Mouse (Mus musculus) liver, embryonic 15.5 days (tissue): Measurements from ENCODE around the gene Bbs7. TPM values are rescaled to one million over a fixed set of nuclear protein-coding genes. Genes with fewer than 3 reads are reported as not detected.

ENCODE experiments used
- ATAC-seq: fragments of 200-750 bp; cut with Nextera tagmentation; 2 replicates; pipeline ENCODE4 v1.8.0; 2017; ENCODE audit warnings: moderate number of reproducible peaks, mild to moderate bottlenecking, moderate library complexity; ENCODE audit not compliant: insufficient read depth
- H3K27ac ChIP-seq: fragments of 300-500 bp; sonication (generic); replicated peaks from 2 replicates; pipeline ENCODE4 v1.5.1; 2015; ENCODE audit warnings: mild to moderate bottlenecking, inconsistent platforms
- H3K27me3 ChIP-seq: fragments of 300-500 bp; sonication (generic); 2 replicates; pipeline ENCODE4 v1.6.1; 2015; ENCODE audit warnings: mild to moderate bottlenecking, inconsistent platforms
- H3K36me3 ChIP-seq: fragments of 300-500 bp; sonication (generic); replicated peaks from 2 replicates; pipeline ENCODE4 v1.6.1; 2015; ENCODE audit warnings: moderate library complexity, mild to moderate bottlenecking, inconsistent platforms
- H3K4me1 ChIP-seq: fragments of 300-500 bp; sonication (generic); replicated peaks from 2 replicates; pipeline ENCODE4 v1.6.1; 2015; ENCODE audit warnings: inconsistent platforms
- H3K4me2 ChIP-seq: fragments of 300-500 bp; sonication (generic); 2 replicates; pipeline ENCODE4 v1.6.1; 2015; ENCODE audit warnings: moderate library complexity, mild to moderate bottlenecking, inconsistent platforms
- H3K4me3 ChIP-seq: fragments of 300-500 bp; sonication (generic); replicated peaks from 2 replicates; pipeline ENCODE4 v1.5.1; 2015; ENCODE audit warnings: mild to moderate bottlenecking, inconsistent platforms
- H3K9ac ChIP-seq: fragments of 300-500 bp; sonication (generic); 2 replicates; pipeline ENCODE4 v1.6.1; 2015; ENCODE audit warnings: moderate library complexity, mild to moderate bottlenecking, inconsistent platforms
- H3K9me3 ChIP-seq: fragments of 300-500 bp; sonication (generic); replicated peaks from 2 replicates; pipeline ENCODE4 v1.6.1; 2016; ENCODE audit warnings: inconsistent platforms
- WGBS: fragments of 180-500 bp; shearing (Covaris S2); methylation state at CpG from one replicate; pipeline ENCODE4 v1.1.7; 2015; ENCODE audit warnings: mixed read lengths; ENCODE audit not compliant: insufficient replicate concordance; 5-methylcytosine and 5-hydroxymethylcytosine counted together
- polyA plus RNA-seq: library from polyadenylated mRNA; unstranded; fragments of >200 nt; fragmentation: Nextera tagmentation; extraction: Ambion mirVana; gene quantifications from 2 replicates; pipeline ENCODE4 v1.2.1, GENCODE M21; 2015

Bbs7 gene
- polyA plus RNA-seq, 1 experiment from 2014 or later = 8.9 TPM

GRCm38 (mm10) chr3:36530781-36531180 is 82.5 kb downstream of the Bbs7 start:
- H3K27ac ChIP-seq = no peak overlapping the region
- no peak overlapping the region for H3K9ac ChIP-seq
- ATAC-seq = no peak
- H3K9me3 ChIP-seq = no peaks in the 10 kb centered on the region
- no peak overlapping the region for H3K4me3 ChIP-seq
- H3K4me1 ChIP-seq = peaks cover 4% of the 10 kb centered on the region; the same call in 1 of the 2 replicates
- 50% methylated on average over 5 of the region's 5 CpGs for WGBS
- H3K4me2 ChIP-seq = no peak overlapping the region
- H3K27me3 ChIP-seq = peaks cover 28% of the 10 kb centered on the region
- H3K36me3 ChIP-seq = no peaks in the 10 kb centered on the region

GRCm38 (mm10) chr3:36530345-36530744 is 82.9 kb downstream of the Bbs7 start:
- Histone ChIP-seq H3K9me3 (no peaks in the 10 kb centered on the region), H3K4me2 (no peak overlapping the region), H3K4me1 (peaks cover 4% of the 10 kb centered on the region; the same call in 1 of the 2 replicates), H3K4me3 (no peak overlapping the region), H3K9ac (no peak overlapping the region), H3K27ac (no peak overlapping the region), H3K36me3 (no peaks in the 10 kb centered on the region), H3K27me3 (peaks cover 28% of the 10 kb centered on the region)
- ATAC-seq = no peak
- 74% methylated on average over 6 of the region's 6 CpGs for WGBS

- Histone ChIP-seq H3K4me2 (no peak overlapping the region), H3K36me3 (no peaks in the 10 kb centered on the region), H3K4me3 (no peak overlapping the region), H3K27ac (no peak overlapping the region), H3K9ac (no peak overlapping the region), H3K4me1 (no peaks in the 10 kb centered on the region), H3K27me3 (peaks cover 37% of the 10 kb centered on the region), H3K9me3 (no peaks in the 10 kb centered on the region)
- whole genome bisulfite sequencing = 51% methylated on average over 3 of the region's 3 CpGs
- ATAC-seq = no peak
Measured at GRCm38 (mm10) chr3:36524466-36524865, 88.8 kb downstream of the Bbs7 start.

Other genes starting within 250 kb of the Bbs7 start
- 76.1 and 91.9 TPM in 2 replicates for gene Anxa5, start 137.6 kb downstream of the Bbs7 start, polyA plus RNA-seq
- gene 1810062G17Rik, start 137.5 kb downstream of the Bbs7 start, polyA plus RNA-seq = 1.1 and 1.2 TPM in 2 replicates
- not detected in 2 replicates for gene Gm11549, start 91.7 kb downstream of the Bbs7 start, polyA plus RNA-seq
- gene Exosc9, start 60.9 kb downstream of the Bbs7 start, polyA plus RNA-seq = 38.1 and 43.7 TPM in 2 replicates
- gene Ccna2, start 41.3 kb downstream of the Bbs7 start, polyA plus RNA-seq = 251 and 253 TPM in 2 replicates
- 0.26 and 0.55 TPM in 2 replicates for gene Trpc3, start 76.7 kb upstream of the Bbs7 start, polyA plus RNA-seq
- gene 4932438A13Rik, start 249.6 kb upstream of the Bbs7 start, polyA plus RNA-seq = 12.5 and 19.0 TPM in 2 replicates